Mouse (Mus musculus) testis, adult 2 months (tissue): ENCODE results near the gene Slc6a3.

Experiments
- CTCF ChIP-seq: fragments of 200-500 bp; IDR thresholded peaks from 2 replicates; pipeline ENCODE4 v1.5.1; 2012; ENCODE audit warnings: low read depth, mild to moderate bottlenecking, inconsistent platforms, low read length, moderate library complexity; ENCODE audit not compliant: control insufficient read depth, insufficient read depth, insufficient replicate concordance
- POLR2A ChIP-seq: fragments of 200-500 bp; IDR thresholded peaks from 2 replicates; pipeline ENCODE4 v1.6.1; 2012; ENCODE audit warnings: low read depth, mild to moderate bottlenecking, inconsistent platforms, low read length, moderate library complexity; ENCODE audit not compliant: control insufficient read depth

- TF ChIP-seq CTCF (no peak), POLR2A (no peak)
Observed at GRCm38 (mm10) chr13:73499893-73500604, 36.5 kb upstream of the Slc6a3 start.
